ENCODE assay signal across 16 mouse cellular contexts in genomic region chrX:6832553-6832952, GRCm38 (mm10). TPM values are rescaled to one million over a fixed set of nuclear protein-coding genes. Genes with fewer than 3 reads are reported as not detected.
DNase-seq lines count a peak whose midpoint lies in the region; ATAC-seq and TF ChIP-seq lines count a peak whose summit lies in the region.
"Had no signal": no experiment of that assay in that cellular context is flagged by ENCODE, and none has a peak within 500 bp of the region (broad histone marks: within the 10 kb centered on the region; RNA-seq: fewer than 3 reads in every experiment).

No protein-coding gene starts in this region.

- no peaks in the 10 kb centered on the region for H3K36me3 ChIP-seq in embryonic facial prominence, embryonic 11.5 days (replicated peaks; ENCODE audit: control insufficient read depth, insufficient read depth, low read depth, low read length)
- H3K36me3 ChIP-seq in embryonic facial prominence, embryonic 10.5 days (replicated peaks) = no peaks in the 10 kb centered on the region
- no peaks in the 10 kb centered on the region for H3K36me3 ChIP-seq in kidney, embryonic 16.5 days (ENCODE audit: insufficient read depth, low read length)
- H3K36me3 ChIP-seq in ES-E14 (ENCODE audit: control insufficient read depth, insufficient read depth, low read length, poor library complexity, severe bottlenecking) = no peaks in the 10 kb centered on the region

- in situ Hi-C loops in ES-E14 (cut with MboI; ENCODE audit: low sequenced_read_pairs in 2 of 2, unreplicated experiment in 2 of 2) = no loop called here

- H3K4me1 ChIP-seq in embryonic facial prominence, embryonic 11.5 days (ENCODE audit: control insufficient read depth, insufficient read depth, low read length) = no peaks in the 10 kb centered on the region
- H3K4me1 ChIP-seq in embryonic facial prominence, embryonic 10.5 days = no peaks in the 10 kb centered on the region
- H3K4me1 ChIP-seq in kidney, embryonic 16.5 days (ENCODE audit: insufficient read depth, low read length) = no peaks in the 10 kb centered on the region
- no peaks in the 10 kb centered on the region for H3K4me1 ChIP-seq in ES-E14 (ENCODE audit: control insufficient read depth in 2 of 2, insufficient read depth in 2 of 2, low read length in 2 of 2, poor library complexity in 1 of 2)

- 49% methylated on average over 2 of the region's 2 CpGs for WGBS in embryonic facial prominence, embryonic 11.5 days
- WGBS in embryonic facial prominence, embryonic 10.5 days = 61% methylated on average over 2 of the region's 2 CpGs
- WGBS in kidney, embryonic 16.5 days = 34% methylated on average over 2 of the region's 2 CpGs

- no peaks in the 10 kb centered on the region for H3K27me3 ChIP-seq in embryonic facial prominence, embryonic 11.5 days (ENCODE audit: control insufficient read depth, insufficient read depth, low read length)
- H3K27me3 ChIP-seq in embryonic facial prominence, embryonic 10.5 days (replicated peaks; ENCODE audit: low read depth, poor library complexity, severe bottlenecking) = no peaks in the 10 kb centered on the region
- H3K27me3 ChIP-seq in kidney, embryonic 16.5 days (ENCODE audit: insufficient read depth, low read length) = no peaks in the 10 kb centered on the region

- intact Hi-C loops in left cerebral cortex, postnatal 14 days (cut with DNase I) = no loop called here

- no peak overlapping the region for H3K9ac ChIP-seq in embryonic facial prominence, embryonic 11.5 days (replicated peaks; ENCODE audit: low read length)
- H3K9ac ChIP-seq in kidney, embryonic 16.5 days (replicated peaks; ENCODE audit: low read length) = no peak overlapping the region
- H3K9ac ChIP-seq in ES-E14 (ENCODE audit: insufficient read depth, low read depth, low read length, poor library complexity, severe bottlenecking) = no peak overlapping the region

- no peak overlapping the region for H3K4me2 ChIP-seq in embryonic facial prominence, embryonic 11.5 days (ENCODE audit: low read depth, low read length)
- no peak overlapping the region for H3K4me2 ChIP-seq in kidney, embryonic 16.5 days (replicated peaks; ENCODE audit: low read depth, low read length)

- ATAC-seq in embryonic facial prominence, embryonic 11.5 days (replicated peaks; ENCODE audit: insufficient number of reproducible peaks, low FRiP score, low TSS enrichment, low read depth) = no peak
- no peak for ATAC-seq in kidney, embryonic 16.5 days (ENCODE audit: low FRiP score, low TSS enrichment)

- H3K4me3 ChIP-seq in embryonic facial prominence, embryonic 11.5 days (ENCODE audit: low read depth, low read length) = no peak overlapping the region
- no peak overlapping the region for H3K4me3 ChIP-seq in embryonic facial prominence, embryonic 10.5 days
- H3K4me3 ChIP-seq in kidney, embryonic 16.5 days (ENCODE audit: low read length) = no peak overlapping the region
- no peak overlapping the region for H3K4me3 ChIP-seq in ES-E14 (ENCODE audit: insufficient read depth in 1 of 2, low read depth in 1 of 2, low read length in 2 of 2, poor library complexity in 1 of 2, severe bottlenecking in 1 of 2)

- no peaks in the 10 kb centered on the region for H3K9me3 ChIP-seq in embryonic facial prominence, embryonic 11.5 days (replicated peaks; ENCODE audit: control insufficient read depth, low read length)
- no peaks in the 10 kb centered on the region for H3K9me3 ChIP-seq in embryonic facial prominence, embryonic 10.5 days
- no peaks in the 10 kb centered on the region for H3K9me3 ChIP-seq in kidney, embryonic 16.5 days (ENCODE audit: low read length)
- H3K9me3 ChIP-seq in ES-E14 (ENCODE audit: control insufficient read depth, insufficient read depth, low read depth, low read length) = no peaks in the 10 kb centered on the region

- DNase-seq in embryonic facial prominence, embryonic 11.5 days (ENCODE audit: low spot score) = peak; percentile 2
- DNase-seq in embryonic facial prominence, embryonic 10.5 days (ENCODE audit: low spot score) = no peak
- peak; percentile 0 to 5 for DNase-seq in kidney, postnatal 4 days
- peak; percentile 22 for DNase-seq in ES-E14 (ENCODE audit: low read depth, low spot score)
- DNase-seq in embryo, embryonic 11 days = peak; percentile 17
- DNase-seq in left cerebral cortex, postnatal 14 days (ENCODE audit: low spot score in 2 of 2) = no peak
- no peak for DNase-seq in right cerebral cortex, postnatal 14 days
- DNase-seq: adrenal gland, postnatal 14 days; cerebellum, adult 11 months; heart, adult 11 months; heart, postnatal 14 days; kidney, adult 11 months; left cerebral cortex, postnatal 4 days had no signal

- H3K27ac ChIP-seq in embryonic facial prominence, embryonic 11.5 days (replicated peaks; ENCODE audit: low read depth, low read length) = no peak overlapping the region
- H3K27ac ChIP-seq in embryonic facial prominence, embryonic 10.5 days (replicated peaks) = no peak overlapping the region
- no peak overlapping the region for H3K27ac ChIP-seq in kidney, embryonic 16.5 days (ENCODE audit: low read length)
- H3K27ac ChIP-seq in ES-E14 (ENCODE audit: insufficient read depth, low read depth, low read length, poor library complexity, severe bottlenecking) = no peak overlapping the region

TF ChIP-seq in ES-E14, 5 proteins besides CTCF, POLR2A, EP300 and RAD21:
- no peak for TF ChIP-seq HCFC1 (IDR thresholded peaks at IDR 0.05; ENCODE audit: borderline replicate concordance, insufficient read depth, low read length)
- TF ChIP-seq CHD2 (IDR thresholded peaks at IDR 0.05; ENCODE audit: low read depth, low read length) = no peak
- TF ChIP-seq ZNF384 (IDR thresholded peaks at IDR 0.05; ENCODE audit: low read depth, low read length) = no peak
- no peak for TF ChIP-seq ZC3H11A (IDR thresholded peaks at IDR 0.05; ENCODE audit: borderline replicate concordance, low read depth, low read length)
- TF ChIP-seq MAFK (IDR thresholded peaks at IDR 0.05; ENCODE audit: insufficient read depth, low read depth, low read length) = no peak
TF ChIP-seq in ES-E14: peak in this region for 0.

RNA-seq across cellular contexts. Expression of gene Dgkk, which starts 53.4 kb away (rescaled TPM):
- polyA plus RNA-seq in embryonic facial prominence, embryonic 11.5 days (2014; fragmentation: Nextera tagmentation; extraction: Ambion mirVana) = 0.91 and 0.98 TPM in 2 replicates
- 1.3 and 1.4 TPM in 2 replicates for polyA plus RNA-seq in embryonic facial prominence, embryonic 10.5 days (2016; fragmentation: Nextera tagmentation; extraction: Ambion mirVana)
- polyA plus RNA-seq in kidney, embryonic 16.5 days (2015; fragmentation: Nextera tagmentation; extraction: Ambion mirVana) = 0.21 and 0.24 TPM in 2 replicates
- 0.37 and 0.54 TPM in 2 replicates for total RNA-seq in ES-E14 (2012; rRNA removed)
- 1 to 10 TPM; 1.3 to 4.9 TPM for total RNA-seq in left cerebral cortex, postnatal 14 days (2021)
- total RNA-seq: common myeloid progenitor, adult 5-6 weeks; megakaryocyte, adult 5-6 weeks had no signal

Comparison
In these comparisons a context has a peak if more than half of its experiments do, and no peak if none do; other contexts are left out.
1. DNase-seq: peak in embryonic facial prominence, embryonic 11.5 days (single experiment), kidney, postnatal 4 days (2 of 2), ES-E14 (single experiment) and embryo, embryonic 11 days (single experiment); none in embryonic facial prominence, embryonic 10.5 days (single experiment), left cerebral cortex, postnatal 14 days (0 of 2) and right cerebral cortex, postnatal 14 days (single experiment).